Mouse (Mus musculus): ENCODE measurements around the gene Galnt13.

- TF ChIP-seq CTCF (IDR thresholded peaks at IDR 0.05; ENCODE audit: extremely low read depth, insufficient read depth, insufficient read length, insufficient replicate concordance) = no peak
- no peak for TF ChIP-seq POLR2A (IDR thresholded peaks at IDR 0.05; ENCODE audit: low read depth, low read length)
Observed at GRCm38 (mm10) chr2:54778790-54779273, 342.7 kb downstream of the Galnt13 start.

Data from spleen, adult 2 months (tissue).